Mouse (Mus musculus): Measurements from ENCODE around the gene Lrrc28. TPM values are rescaled to one million over a fixed set of nuclear protein-coding genes. Genes with fewer than 3 reads are reported as not detected.
"Not testable (repeated sequence)": the region's sequence is repeated elsewhere in the genome, so short reads cannot be mapped to it uniquely, and the experiment has no call there.

The Lrrc28 gene
- polyA plus RNA-seq, 1 experiment from 2014 or later: 10.3 TPM

- peaks cover 62% of the 10 kb centered on the region for H3K4me1 ChIP-seq (replicated peaks)
- H3K27me3 ChIP-seq (replicated peaks): no peaks in the 10 kb centered on the region
- 15% methylated on average over 2 of the region's 2 CpGs for WGBS
- H3K36me3 ChIP-seq: no peaks in the 10 kb centered on the region
- H3K9me3 ChIP-seq (replicated peaks): no peaks in the 10 kb centered on the region
- H3K4me3 ChIP-seq: no peak overlapping the region
- no peak for ATAC-seq (ENCODE audit: insufficient number of reproducible peaks, low FRiP score)
- H3K9ac ChIP-seq: no peak overlapping the region
- no peak overlapping the region for H3K4me2 ChIP-seq
- peak overlapping the region; percentile 52; the same call in 1 of the 2 replicates for H3K27ac ChIP-seq (ENCODE audit: poor library complexity, severe bottlenecking)
These were observed 114.1 kb downstream of the Lrrc28 start for GRCm38 (mm10) chr7:67530981-67531380.

GRCm38 (mm10) chr7:67529381-67529780 is 115.7 kb downstream of the Lrrc28 start:
- peaks cover 65% of the 10 kb centered on the region for H3K4me1 ChIP-seq (replicated peaks)
- WGBS: 67% methylated on average over 6 of the region's 6 CpGs
- no peaks in the 10 kb centered on the region for H3K9me3 ChIP-seq (replicated peaks)
- H3K4me2 ChIP-seq: no peak overlapping the region
- no peaks in the 10 kb centered on the region for H3K36me3 ChIP-seq
- no peak for ATAC-seq (ENCODE audit: insufficient number of reproducible peaks, low FRiP score)
- no peaks in the 10 kb centered on the region for H3K27me3 ChIP-seq (replicated peaks)
- H3K4me3 ChIP-seq: no peak overlapping the region
- H3K27ac ChIP-seq (ENCODE audit: poor library complexity, severe bottlenecking): no peak overlapping the region
- no peak overlapping the region for H3K9ac ChIP-seq

DNA sequence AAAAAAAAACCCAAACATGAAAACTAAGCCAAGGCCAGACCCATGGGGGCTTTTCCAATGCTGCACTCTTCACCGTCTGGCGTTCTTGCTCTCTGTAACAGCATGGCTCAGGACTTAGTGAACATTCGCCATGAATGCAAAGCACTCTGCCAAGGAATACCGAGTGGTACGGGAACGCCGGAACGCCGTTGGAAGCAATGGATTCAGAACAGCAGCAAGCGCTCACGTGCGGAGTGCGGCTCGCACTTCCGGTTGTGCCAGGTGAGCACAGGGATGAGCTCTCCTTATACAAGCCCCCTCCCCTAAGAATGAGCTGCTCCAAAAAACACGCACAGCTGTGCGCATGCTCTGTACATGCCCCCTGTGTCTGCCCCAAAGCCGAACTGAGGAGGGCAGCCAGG is 116.2 kb downstream of the Lrrc28 start:
- no peaks in the 10 kb centered on the region for H3K27me3 ChIP-seq (replicated peaks)
- WGBS: 91% methylated on average over 18 of the region's 18 CpGs

GRCm38 (mm10) chr7:67528063-67528811 is 116.8 kb downstream of the Lrrc28 start:
- no peaks in the 10 kb centered on the region for H3K27me3 ChIP-seq (replicated peaks)
- no peak overlapping the region for H3K4me3 ChIP-seq
- no peak overlapping the region for H3K9ac ChIP-seq
- ATAC-seq (ENCODE audit: insufficient number of reproducible peaks, low FRiP score): peak; percentile 43; the same call in 1 of the 2 replicates
- 59% methylated on average over 10 of the region's 10 CpGs for WGBS
- H3K4me2 ChIP-seq: no peak overlapping the region
- peak overlapping the region; percentile 64 for H3K27ac ChIP-seq (ENCODE audit: poor library complexity, severe bottlenecking)
- no peaks in the 10 kb centered on the region for H3K36me3 ChIP-seq
- H3K4me1 ChIP-seq (replicated peaks): peaks cover 59% of the 10 kb centered on the region
- H3K9me3 ChIP-seq (replicated peaks): no peaks in the 10 kb centered on the region

More for the DNA sequence above, 116.2 kb downstream of the Lrrc28 start:
- no peaks in the 10 kb centered on the region for H3K9me3 ChIP-seq (replicated peaks)
- H3K27ac ChIP-seq (ENCODE audit: poor library complexity, severe bottlenecking): no peak overlapping the region
- H3K9ac ChIP-seq: no peak overlapping the region
- H3K4me2 ChIP-seq: no peak overlapping the region
- H3K4me1 ChIP-seq (replicated peaks): peaks cover 65% of the 10 kb centered on the region
- H3K36me3 ChIP-seq: no peaks in the 10 kb centered on the region
- ATAC-seq (ENCODE audit: insufficient number of reproducible peaks, low FRiP score): no peak
- H3K4me3 ChIP-seq: no peak overlapping the region

DNA sequence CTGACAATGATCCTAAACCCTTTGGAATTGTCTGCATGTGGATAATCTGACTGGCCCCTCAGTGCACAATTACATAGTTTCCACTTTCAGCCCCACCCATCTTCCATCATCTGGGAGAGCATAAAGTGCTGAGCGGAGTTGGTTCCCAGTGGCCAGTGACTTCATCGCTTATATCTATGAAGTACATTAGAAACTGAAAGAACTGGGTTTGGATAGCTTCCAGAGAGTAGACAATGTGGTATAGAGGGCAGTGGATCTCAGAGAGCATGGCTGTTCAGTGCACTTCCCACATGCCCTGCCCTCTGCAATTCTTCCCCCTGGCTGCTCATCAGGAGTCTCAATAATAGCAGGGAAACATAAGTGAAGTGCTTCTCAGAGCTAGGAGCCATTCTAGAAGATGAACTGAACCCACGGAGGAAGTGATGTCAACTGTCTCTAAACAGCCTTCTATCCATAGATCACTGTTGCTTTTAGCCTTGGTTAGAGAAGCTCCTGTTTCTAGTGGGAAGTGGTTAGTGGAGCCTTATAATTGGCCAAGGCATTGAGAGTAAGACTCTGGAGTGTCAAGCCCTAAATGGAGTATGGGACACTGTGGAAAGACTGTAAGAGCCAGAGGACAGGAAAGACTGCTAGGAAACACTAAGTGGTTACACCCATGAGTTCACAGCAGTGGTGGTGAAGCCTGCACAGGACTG is 119.0 kb downstream of the Lrrc28 start:
- H3K36me3 ChIP-seq: no peaks in the 10 kb centered on the region
- H3K4me2 ChIP-seq: no peak overlapping the region
- no peak overlapping the region for H3K9ac ChIP-seq
- H3K4me3 ChIP-seq: no peak overlapping the region
- H3K27me3 ChIP-seq (replicated peaks): no peaks in the 10 kb centered on the region
- ATAC-seq (ENCODE audit: insufficient number of reproducible peaks, low FRiP score): no peak
- H3K9me3 ChIP-seq (replicated peaks): no peaks in the 10 kb centered on the region
- peaks cover 41% of the 10 kb centered on the region for H3K4me1 ChIP-seq (replicated peaks)
- WGBS: 75% methylated on average over 3 of the region's 3 CpGs
- no peak overlapping the region for H3K27ac ChIP-seq (ENCODE audit: poor library complexity, severe bottlenecking)

GRCm38 (mm10) chr7:67524069-67524468 is 121.0 kb downstream of the Lrrc28 start:
- H3K27me3 ChIP-seq (replicated peaks); H3K9ac ChIP-seq: not testable (repeated sequence)

DNA sequence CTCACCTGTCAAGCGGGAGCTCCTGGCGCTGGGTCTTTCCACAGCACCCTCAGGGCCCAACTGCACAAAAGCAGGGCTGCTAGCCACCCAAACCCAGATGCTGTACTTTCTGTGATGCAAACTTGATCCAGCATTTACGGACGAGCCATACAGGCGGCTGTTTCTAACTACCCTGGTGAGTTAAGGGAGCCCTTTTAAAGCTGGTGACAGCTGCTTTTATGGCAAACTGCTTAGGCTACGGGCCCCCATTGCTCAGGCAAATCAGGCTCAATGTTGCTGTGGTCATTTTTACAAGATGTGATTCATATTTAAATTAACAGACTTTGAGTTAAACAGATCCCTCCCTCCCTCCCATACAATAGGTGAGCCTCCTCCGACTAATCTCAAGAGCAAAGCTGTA is 121.7 kb downstream of the Lrrc28 start:
- peaks cover 24% of the 10 kb centered on the region for H3K4me1 ChIP-seq (replicated peaks)
- H3K27ac ChIP-seq (ENCODE audit: poor library complexity, severe bottlenecking): no peak overlapping the region
- H3K27me3 ChIP-seq (replicated peaks): no peaks in the 10 kb centered on the region
- ATAC-seq (ENCODE audit: insufficient number of reproducible peaks, low FRiP score): no peak
- peak overlapping the region; percentile 31; the same call in 1 of the 2 replicates for H3K9ac ChIP-seq
- no peak overlapping the region for H3K4me3 ChIP-seq
- H3K36me3 ChIP-seq: no peaks in the 10 kb centered on the region
- no peaks in the 10 kb centered on the region for H3K9me3 ChIP-seq (replicated peaks)
- 82% methylated on average over 7 of the region's 7 CpGs for WGBS
- H3K4me2 ChIP-seq: no peak overlapping the region

More at GRCm38 (mm10) chr7:67524069-67524468, 121.0 kb downstream of the Lrrc28 start:
- 89% methylated on average over 8 of the region's 8 CpGs for WGBS
- peaks cover 31% of the 10 kb centered on the region for H3K4me1 ChIP-seq (replicated peaks)
- not testable (repeated sequence) for H3K4me3 ChIP-seq; H3K27ac ChIP-seq (ENCODE audit: poor library complexity, severe bottlenecking); ATAC-seq (ENCODE audit: insufficient number of reproducible peaks, low FRiP score); H3K4me2 ChIP-seq; H3K9me3 ChIP-seq (replicated peaks); H3K36me3 ChIP-seq

DNA sequence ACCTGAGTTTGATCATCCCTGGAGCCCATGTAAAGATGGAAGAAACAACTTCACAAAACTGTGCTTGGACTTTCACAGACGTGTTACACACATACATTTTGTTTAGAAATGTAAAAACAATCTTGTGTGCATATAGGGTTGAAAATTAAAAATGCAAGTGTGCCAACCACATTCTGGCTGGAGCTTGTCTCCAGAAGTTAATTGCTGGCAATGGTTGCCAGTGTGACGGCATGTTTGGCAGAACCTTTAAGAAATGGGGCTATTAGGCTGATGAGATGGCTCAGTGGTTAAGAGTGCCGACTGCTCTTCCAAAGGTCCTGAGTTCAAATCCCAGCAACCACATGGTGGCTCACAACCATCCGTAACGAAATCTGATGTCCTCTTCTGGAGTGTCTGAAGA is 123.3 kb downstream of the Lrrc28 start:
- WGBS: 86% methylated on average over 5 of the region's 5 CpGs
- H3K36me3 ChIP-seq; H3K27me3 ChIP-seq (replicated peaks); H3K9ac ChIP-seq; ATAC-seq (ENCODE audit: insufficient number of reproducible peaks, low FRiP score); H3K4me3 ChIP-seq; H3K9me3 ChIP-seq (replicated peaks); H3K27ac ChIP-seq (ENCODE audit: poor library complexity, severe bottlenecking); H3K4me2 ChIP-seq: not testable (repeated sequence)
- H3K4me1 ChIP-seq (replicated peaks): peaks cover 13% of the 10 kb centered on the region

DNA sequence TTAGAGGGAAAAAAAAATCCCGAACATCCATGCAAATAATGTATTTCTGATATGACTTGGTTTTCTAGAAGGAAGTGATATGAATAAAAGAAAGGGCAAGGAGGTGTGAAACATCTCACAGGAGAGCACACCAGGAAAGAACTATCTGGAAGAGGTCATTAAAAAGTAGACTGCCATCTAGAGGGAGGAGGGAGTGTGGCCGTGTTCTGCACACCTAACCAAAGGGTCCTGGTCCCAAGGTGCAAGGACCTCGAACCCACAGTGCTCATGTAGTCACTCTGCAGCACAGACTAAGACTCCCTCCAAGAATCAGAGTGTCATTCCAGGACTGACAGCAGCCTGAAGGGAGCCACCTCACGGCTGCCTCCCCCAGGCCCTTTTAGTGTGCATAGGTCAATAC is 124.1 kb downstream of the Lrrc28 start:
- 67% methylated on average over 4 of the region's 4 CpGs for WGBS
- Histone ChIP-seq H3K36me3 (no peaks in the 10 kb centered on the region), H3K4me2 (no peak overlapping the region), H3K9ac (no peak overlapping the region), H3K4me3 (no peak overlapping the region), H3K27me3 (replicated peaks) (no peaks in the 10 kb centered on the region), H3K4me1 (replicated peaks) (peaks cover 6% of the 10 kb centered on the region), H3K27ac (ENCODE audit: poor library complexity, severe bottlenecking) (no peak overlapping the region), H3K9me3 (replicated peaks) (no peaks in the 10 kb centered on the region)
- no peak for ATAC-seq (ENCODE audit: insufficient number of reproducible peaks, low FRiP score)

GRCm38 (mm10) chr7:67520001-67520400 is 125.1 kb downstream of the Lrrc28 start:
- Histone ChIP-seq H3K9ac (no peak overlapping the region), H3K27me3 (replicated peaks) (no peaks in the 10 kb centered on the region), H3K4me1 (replicated peaks) (peaks cover 9% of the 10 kb centered on the region), H3K4me2 (no peak overlapping the region), H3K27ac (ENCODE audit: poor library complexity, severe bottlenecking) (no peak overlapping the region), H3K36me3 (no peaks in the 10 kb centered on the region), H3K9me3 (replicated peaks) (no peaks in the 10 kb centered on the region), H3K4me3 (no peak overlapping the region)
- no peak for ATAC-seq (ENCODE audit: insufficient number of reproducible peaks, low FRiP score)
- 85% methylated on average over 10 of the region's 10 CpGs for WGBS

DNA sequence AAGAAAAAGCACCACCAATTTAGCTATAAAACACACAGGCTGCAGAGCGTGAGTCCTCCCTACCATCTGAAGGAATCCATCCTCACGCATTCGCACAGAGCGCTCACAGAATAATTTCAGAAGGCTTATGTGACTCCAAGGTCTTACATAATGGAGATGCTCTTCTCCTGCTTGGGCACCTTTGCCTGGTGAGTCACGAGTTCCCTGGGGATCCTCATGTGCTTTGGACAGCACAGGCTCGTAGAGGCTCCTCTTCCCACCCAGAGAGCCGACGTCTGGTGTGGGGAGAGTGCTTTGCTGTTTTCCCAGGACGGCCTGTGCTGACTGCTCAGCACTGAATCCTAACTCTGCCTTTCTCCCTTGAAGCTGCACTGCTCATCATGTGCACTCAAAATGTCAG is 129.4 kb downstream of the Lrrc28 start:
- Histone ChIP-seq H3K4me2 (no peak overlapping the region), H3K36me3 (no peaks in the 10 kb centered on the region), H3K4me1 (replicated peaks) (peaks cover 16% of the 10 kb centered on the region), H3K27me3 (replicated peaks) (no peaks in the 10 kb centered on the region), H3K9ac (no peak overlapping the region), H3K27ac (ENCODE audit: poor library complexity, severe bottlenecking) (no peak overlapping the region; the same call in 1 of the 2 replicates), H3K4me3 (no peak overlapping the region), H3K9me3 (replicated peaks) (no peaks in the 10 kb centered on the region)
- WGBS: 80% methylated on average over 9 of the region's 9 CpGs
- ATAC-seq (ENCODE audit: insufficient number of reproducible peaks, low FRiP score): no peak
